Mouse (Mus musculus): Measurements from ENCODE around the gene Txk. TPM values are rescaled to one million over a fixed set of nuclear protein-coding genes. Genes with fewer than 3 reads are reported as not detected.

The Txk gene
- total and polyA plus RNA-seq, 3 experiments: 0.10 to 0.23 TPM; not detected in 1

- H3K27me3 ChIP-seq (ENCODE audit: control insufficient read depth in 1 of 2, insufficient read depth in 2 of 2, low read length in 2 of 2): peaks cover 3 to 15% of the 10 kb centered on the region in 2 experiments
- H3K4me3 ChIP-seq (ENCODE audit: control insufficient read depth in 1 of 2, insufficient read depth in 1 of 2, low read depth in 2 of 2, low read length in 2 of 2): no peak overlapping the region
- H3K27ac ChIP-seq (ENCODE audit: control insufficient read depth, low read depth, low read length): no peak overlapping the region
- no peaks in the 10 kb centered on the region for H3K9me3 ChIP-seq (replicated peaks; ENCODE audit: insufficient read depth, low read length)
- no peaks in the 10 kb centered on the region for H3K79me2 ChIP-seq (ENCODE audit: control insufficient read depth, insufficient read depth, low read length, poor library complexity)
- TF ChIP-seq HCFC1 (IDR thresholded peaks at IDR 0.05; ENCODE audit: low read depth, low read length): no peak
- no peak for TF ChIP-seq CHD2 (IDR thresholded peaks at IDR 0.05; ENCODE audit: low read length)
- H3K36me3 ChIP-seq (ENCODE audit: control insufficient read depth in 1 of 2, insufficient read depth in 2 of 2, low read length in 2 of 2): no peaks in the 10 kb centered on the region
- H3K9ac ChIP-seq (ENCODE audit: control insufficient read depth, low read depth, low read length, poor library complexity, severe bottlenecking): no peak overlapping the region
- no peaks in the 10 kb centered on the region for H3K4me1 ChIP-seq (ENCODE audit: control insufficient read depth in 1 of 2, insufficient read depth in 2 of 2, low read length in 2 of 2)
- DNase-seq (ENCODE audit: low read depth, low spot score): no peak
These were observed 81.4 kb downstream of the Txk start for GRCm38 (mm10) chr5:72671017-72671699.

- no peak overlapping the region for H3K27ac ChIP-seq (ENCODE audit: control insufficient read depth, low read depth, low read length)
- no peak overlapping the region for H3K4me3 ChIP-seq (ENCODE audit: control insufficient read depth in 1 of 2, insufficient read depth in 1 of 2, low read depth in 2 of 2, low read length in 2 of 2)
- H3K9ac ChIP-seq (ENCODE audit: control insufficient read depth, low read depth, low read length, poor library complexity, severe bottlenecking): no peak overlapping the region
- peaks cover 3 to 15% of the 10 kb centered on the region in 2 experiments for H3K27me3 ChIP-seq (ENCODE audit: control insufficient read depth in 1 of 2, insufficient read depth in 2 of 2, low read length in 2 of 2)
- no peaks in the 10 kb centered on the region; a peak in 1 of 4 replicates for H3K4me1 ChIP-seq (ENCODE audit: control insufficient read depth in 1 of 2, insufficient read depth in 2 of 2, low read length in 2 of 2)
- H3K79me2 ChIP-seq (ENCODE audit: control insufficient read depth, insufficient read depth, low read length, poor library complexity): no peaks in the 10 kb centered on the region
- H3K36me3 ChIP-seq (ENCODE audit: control insufficient read depth in 1 of 2, insufficient read depth in 2 of 2, low read length in 2 of 2): no peaks in the 10 kb centered on the region
- no peak for DNase-seq (ENCODE audit: low read depth, low spot score)
- no peak for TF ChIP-seq ELF1 (IDR thresholded peaks at IDR 0.05; ENCODE audit: low read depth, low read length)
- TF ChIP-seq GATA1 (IDR thresholded peaks at IDR 0.05; ENCODE audit: low read depth, low read length): no peak
- TF ChIP-seq MAX (IDR thresholded peaks at IDR 0.05; ENCODE audit: low read length): no peak
- TF ChIP-seq MYC (IDR thresholded peaks at IDR 0.05; ENCODE audit: low read depth, low read length): no peak
- no peak for TF ChIP-seq GABPA (IDR thresholded peaks at IDR 0.05; ENCODE audit: low read depth, low read length)
- no peak for TF ChIP-seq SIN3A (IDR thresholded peaks at IDR 0.05; ENCODE audit: low read length)
- no peak for TF ChIP-seq MAZ (IDR thresholded peaks at IDR 0.05; ENCODE audit: low read depth, low read length)
- TF ChIP-seq CHD2 (IDR thresholded peaks at IDR 0.05; ENCODE audit: low read length): no peak
- TF ChIP-seq NELFE (IDR thresholded peaks at IDR 0.05; ENCODE audit: low read depth, low read length): no peak
- TF ChIP-seq EP300 (IDR thresholded peaks at IDR 0.05; ENCODE audit: low read depth in 1 of 2, low read length in 2 of 2): no peak
- TF ChIP-seq ZNF384 (IDR thresholded peaks at IDR 0.05; ENCODE audit: low read depth, low read length): no peak
- TF ChIP-seq TBP (IDR thresholded peaks at IDR 0.05; ENCODE audit: low read depth, low read length): no peak
- TF ChIP-seq BHLHE40 (IDR thresholded peaks at IDR 0.05; ENCODE audit: borderline replicate concordance, low read depth, low read length): no peak
- no peak for TF ChIP-seq ETS1 (IDR thresholded peaks at IDR 0.05; ENCODE audit: low read depth, low read length)
- no peaks in the 10 kb centered on the region for H3K9me3 ChIP-seq (replicated peaks; ENCODE audit: insufficient read depth, low read length)
These were observed 84.2 kb downstream of the Txk start for GRCm38 (mm10) chr5:72668351-72668750.
